Mouse (Mus musculus) heart, adult 8-10 months (tissue): Measurements from ENCODE around the gene Krt80. TPM values are rescaled to one million over a fixed set of nuclear protein-coding genes. Genes with fewer than 3 reads are reported as not detected.
"Not testable (repeated sequence)": the region's sequence is repeated elsewhere in the genome, so short reads cannot be mapped to it uniquely, and the experiment has no call there.

Source experiments
- DNase-seq: peaks from one replicate; pipeline ENCODE4 v3.0.0; 2022; ENCODE audit warnings: low spot score
- total RNA-seq, 4 experiments: library from RNA; stranded (reverse); gene quantifications; 2 replicates each; pipeline ENCODE4 v1.2.4; 2022

Krt80 gene
- total RNA-seq, 4 experiments from 2014 or later: 1.5 to 4.7 (median 2.4) TPM

DNA sequence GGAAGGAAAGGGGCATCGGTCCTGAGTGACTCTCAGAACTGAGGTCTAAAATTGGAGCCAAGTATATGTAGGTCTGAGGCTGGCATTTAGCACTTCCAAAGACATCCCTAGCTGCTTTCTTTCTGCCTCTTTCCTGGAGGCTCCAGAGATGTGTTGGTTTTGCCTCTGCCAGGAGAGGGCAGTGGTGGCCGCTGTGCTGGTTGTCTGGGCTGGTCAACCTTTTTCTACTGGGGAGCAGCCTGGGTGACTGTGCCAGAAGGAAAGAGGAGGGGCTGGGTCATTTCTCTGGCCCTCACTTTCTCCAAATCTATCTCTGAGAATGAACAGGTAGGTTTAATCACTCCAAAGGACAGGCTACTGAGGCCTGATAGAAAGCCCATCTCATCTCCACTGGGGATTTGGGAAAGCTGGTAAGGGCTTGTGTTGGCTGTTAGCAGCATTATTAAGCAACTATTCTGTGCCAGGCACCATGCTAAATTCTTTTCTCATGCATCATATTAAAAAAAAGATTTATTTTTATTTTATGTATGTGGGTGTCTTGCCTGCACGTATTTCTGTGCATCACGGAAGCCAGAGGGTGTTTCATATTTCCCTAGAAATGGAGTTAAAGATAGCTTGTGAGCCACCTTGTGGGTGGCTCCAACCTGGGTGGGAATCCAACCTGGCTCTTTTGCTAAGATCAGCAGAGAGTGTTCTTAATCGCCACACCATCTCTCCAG, 28.0 kb downstream of the Krt80 start:
- peak; percentile 37 for DNase-seq

DNA sequence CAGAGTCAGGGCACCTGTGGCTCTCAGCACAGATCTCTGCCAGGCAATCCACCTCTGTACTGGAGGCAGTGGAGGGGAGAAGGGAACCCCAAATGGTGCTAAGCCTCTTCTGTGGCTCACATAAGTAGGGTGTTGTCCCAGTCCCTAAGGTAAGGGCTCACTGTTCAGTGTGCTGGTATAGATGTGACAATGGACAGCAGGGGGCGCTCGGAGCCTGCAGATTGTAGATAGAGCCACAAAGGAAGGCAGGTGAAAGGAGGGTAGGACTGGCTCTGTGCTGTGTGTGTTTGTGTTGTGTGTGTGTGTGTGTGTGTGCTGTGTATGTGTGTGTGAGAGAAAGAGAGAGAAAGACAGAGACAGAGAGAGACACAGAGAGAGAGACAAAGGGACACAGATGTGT, 30.4 kb downstream of the Krt80 start:
- DNase-seq: peak; percentile 85

DNA sequence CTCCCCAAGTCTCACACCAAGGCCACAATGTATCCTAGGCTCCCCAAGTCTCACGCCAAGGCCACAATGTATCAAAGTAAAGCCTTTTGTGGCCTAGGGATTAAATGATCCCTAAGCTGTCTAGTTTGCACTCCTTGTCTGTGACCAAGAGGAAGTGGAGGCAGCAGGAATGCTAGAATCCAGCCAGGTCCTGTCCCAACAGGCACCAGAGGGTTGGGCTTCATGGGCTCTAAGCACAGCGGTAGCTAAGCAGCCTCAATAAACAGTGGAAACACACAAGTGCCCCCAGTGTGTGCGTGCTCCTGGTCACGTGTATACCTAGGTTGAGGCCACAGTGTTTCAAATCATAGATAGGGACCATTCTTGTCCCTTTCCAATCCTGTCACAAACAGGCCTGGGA, 31.6 kb downstream of the Krt80 start:
- DNase-seq: no peak

DNA sequence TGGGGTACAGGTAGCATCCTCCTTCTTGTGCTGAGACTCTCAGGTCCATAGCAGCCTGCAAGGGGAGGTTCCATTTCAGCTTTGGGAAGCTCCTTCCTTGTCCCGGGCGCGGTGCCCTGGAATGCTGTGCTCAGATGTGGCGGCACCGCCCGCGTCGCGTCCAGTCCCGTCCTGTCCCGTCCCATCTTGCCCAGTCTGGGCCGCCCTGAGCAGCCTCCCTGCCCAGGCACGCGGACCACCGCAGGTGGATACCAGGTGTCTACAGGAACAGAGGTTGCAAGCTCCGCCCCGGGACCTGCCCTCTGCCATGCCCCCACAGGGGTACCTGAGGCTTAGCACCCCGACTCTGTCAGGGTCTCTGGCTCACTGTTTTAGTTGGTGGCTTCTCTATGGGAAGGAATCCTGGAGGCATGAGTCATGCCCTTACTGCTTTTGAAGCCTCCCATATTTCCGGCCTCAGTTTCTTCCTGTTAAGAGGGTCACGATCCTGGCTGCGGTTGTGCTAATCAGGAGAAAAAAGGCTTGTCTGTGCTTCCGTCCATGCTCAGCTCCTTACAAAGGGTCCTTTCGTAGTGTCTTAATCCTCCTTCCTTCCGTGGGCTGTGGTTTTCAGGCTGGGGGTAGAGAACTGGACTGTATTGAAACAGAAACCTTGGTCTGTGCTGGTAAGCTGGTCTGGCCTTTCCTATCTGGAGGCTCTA, 33.3 kb downstream of the Krt80 start:
- no peak for DNase-seq

DNA sequence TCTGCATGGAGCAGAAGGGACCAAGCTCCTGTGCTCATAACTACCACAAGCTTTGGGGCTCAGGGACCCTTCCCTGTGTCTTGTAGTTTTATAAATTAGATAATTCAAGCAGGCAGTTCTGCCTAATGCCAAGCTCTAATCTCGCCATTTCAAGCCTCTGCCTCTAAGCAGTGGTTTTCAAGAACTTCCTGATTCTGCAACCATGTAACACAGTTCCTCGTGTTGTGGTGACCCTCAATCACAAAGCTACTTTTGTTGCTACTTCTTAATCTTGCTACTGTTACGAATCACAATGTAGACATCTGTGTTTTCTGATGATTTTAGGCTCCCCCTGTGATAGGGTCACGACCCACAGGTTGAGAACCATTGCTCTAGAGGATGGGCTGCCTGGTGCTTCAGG, 36.3 kb downstream of the Krt80 start:
- DNase-seq: no peak

DNA sequence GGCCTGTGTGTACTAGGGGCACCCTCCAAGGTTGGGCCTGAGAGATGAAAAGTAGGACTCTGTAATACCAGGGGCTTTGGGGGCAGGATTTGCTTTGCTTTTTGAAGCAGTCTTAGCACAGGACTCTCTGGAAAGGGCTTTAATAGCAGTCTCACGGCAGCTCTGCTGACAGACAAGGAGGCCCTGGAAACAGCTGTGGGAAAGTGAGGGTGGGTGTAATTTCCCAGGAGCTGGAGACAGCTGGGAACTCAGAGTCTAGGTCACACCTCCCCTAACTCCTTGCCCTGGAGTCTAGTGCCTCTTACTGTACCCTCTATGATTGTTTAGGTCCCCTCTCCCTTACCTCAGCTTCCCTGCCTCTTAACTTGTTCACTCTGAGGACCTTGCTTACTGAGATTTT, 36.8 kb downstream of the Krt80 start:
- no peak for DNase-seq

DNA sequence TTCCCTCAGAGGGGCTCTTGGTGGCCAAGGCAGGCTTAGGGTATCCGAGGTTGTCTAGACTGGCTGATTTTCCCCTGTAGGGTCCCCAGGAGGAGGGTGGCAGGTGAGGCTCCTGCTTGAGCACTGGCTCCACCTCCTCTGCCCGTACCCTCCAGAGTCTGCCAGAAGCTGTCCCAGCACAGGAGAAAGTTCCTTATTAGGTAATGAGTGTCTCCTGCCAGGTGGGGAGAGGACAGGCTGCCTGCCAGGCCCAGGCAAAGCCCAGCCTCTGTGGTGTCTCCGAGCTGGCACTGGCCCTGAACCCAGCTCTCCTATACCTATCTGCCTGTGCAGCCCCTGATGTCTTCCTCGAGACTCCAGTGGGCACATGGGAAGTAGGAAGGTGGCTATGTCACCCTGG, 37.6 kb downstream of the Krt80 start:
- no peak for DNase-seq

DNA sequence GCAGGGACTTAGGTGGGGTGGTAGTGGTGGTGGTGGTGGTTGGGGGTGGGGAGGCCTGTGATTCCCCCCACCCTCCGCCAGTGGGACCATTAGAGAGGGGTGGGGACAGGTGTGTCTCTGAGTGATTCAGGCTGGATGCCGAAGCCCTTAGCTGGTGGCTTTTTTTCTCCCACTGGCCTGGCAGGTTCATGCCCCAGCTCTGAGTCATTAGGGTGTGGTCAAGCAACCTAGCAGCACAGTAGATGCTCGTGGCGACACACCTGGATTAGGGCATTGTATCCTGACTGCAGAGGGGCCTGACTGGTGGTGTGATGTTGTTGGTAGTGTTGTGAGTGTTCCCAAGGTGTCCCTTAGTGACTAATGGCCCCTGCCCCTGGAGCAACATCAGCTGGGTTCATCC, 38.9 kb downstream of the Krt80 start:
- no peak for DNase-seq

DNA sequence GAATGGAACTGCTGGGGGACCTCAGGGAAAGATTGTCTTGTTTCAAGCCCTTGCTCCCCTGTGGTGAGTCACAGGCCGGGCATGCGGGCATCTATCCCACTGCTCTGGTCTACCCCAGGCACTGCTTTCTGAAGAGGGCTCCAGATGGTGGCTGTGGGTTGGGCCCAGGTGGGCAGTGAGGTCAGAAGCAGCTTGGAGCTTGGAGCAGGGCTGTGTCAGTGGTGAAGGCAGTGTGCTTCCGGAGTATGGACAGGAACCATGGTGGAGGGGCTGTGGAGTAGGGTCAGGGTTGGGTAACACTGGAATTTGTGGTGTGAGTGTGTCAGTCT, 40.4 kb downstream of the Krt80 start:
- DNase-seq: no peak

DNA sequence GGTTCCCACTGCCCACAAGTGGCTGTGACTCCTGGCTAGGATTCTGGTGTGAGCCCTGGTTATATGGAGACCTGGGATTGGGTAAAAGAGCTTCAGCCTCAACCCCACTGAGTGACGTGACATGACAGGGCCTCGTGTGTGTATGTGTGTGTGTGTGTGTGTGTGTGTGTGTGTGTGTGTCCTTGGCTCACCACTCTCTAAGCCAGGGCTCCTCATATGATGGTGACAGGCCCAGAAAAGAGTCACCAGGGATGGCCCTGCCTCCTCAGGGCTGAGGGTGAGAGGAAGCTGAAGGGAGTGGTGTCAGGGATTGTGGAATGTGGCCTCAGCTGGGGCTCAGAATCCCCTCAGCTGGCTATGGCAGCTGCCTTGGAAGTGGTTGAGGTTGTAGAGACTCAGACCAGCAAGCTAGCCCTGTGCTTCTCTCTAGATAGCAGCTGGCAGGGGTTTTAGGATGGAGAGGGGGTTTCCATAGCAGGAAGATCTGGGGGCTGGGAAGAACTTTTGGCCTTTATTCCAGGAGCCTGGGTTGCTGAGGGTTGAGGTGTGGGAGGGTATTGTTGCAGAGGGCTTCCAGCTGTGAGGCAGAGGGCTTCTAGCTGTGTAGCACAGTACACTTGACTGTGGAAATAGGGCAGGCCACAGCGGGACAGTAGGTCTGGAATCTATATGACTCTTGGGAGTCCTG, 40.9 kb downstream of the Krt80 start:
- DNase-seq: no peak

DNA sequence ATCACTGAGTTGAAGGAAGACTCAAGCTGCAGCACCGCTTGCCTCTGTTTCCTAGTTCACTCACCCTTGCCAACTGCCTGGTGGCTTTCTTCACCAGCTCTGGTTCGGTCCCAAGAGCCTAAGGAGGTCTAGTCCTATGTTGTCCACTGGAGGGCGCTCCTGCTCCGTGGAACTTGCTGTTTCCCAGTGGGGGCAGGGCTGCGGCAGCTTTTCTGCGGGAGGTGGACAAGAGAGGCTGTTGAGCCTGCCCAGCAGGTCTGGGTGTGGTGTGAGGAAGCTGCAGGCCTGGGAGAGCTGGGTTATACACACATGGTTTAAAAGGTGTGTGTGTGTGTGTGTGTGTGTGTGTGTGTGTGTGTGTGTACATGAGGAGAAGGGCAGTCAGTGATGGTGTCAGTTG, 42.7 kb downstream of the Krt80 start:
- DNase-seq: peak; percentile 81

DNA sequence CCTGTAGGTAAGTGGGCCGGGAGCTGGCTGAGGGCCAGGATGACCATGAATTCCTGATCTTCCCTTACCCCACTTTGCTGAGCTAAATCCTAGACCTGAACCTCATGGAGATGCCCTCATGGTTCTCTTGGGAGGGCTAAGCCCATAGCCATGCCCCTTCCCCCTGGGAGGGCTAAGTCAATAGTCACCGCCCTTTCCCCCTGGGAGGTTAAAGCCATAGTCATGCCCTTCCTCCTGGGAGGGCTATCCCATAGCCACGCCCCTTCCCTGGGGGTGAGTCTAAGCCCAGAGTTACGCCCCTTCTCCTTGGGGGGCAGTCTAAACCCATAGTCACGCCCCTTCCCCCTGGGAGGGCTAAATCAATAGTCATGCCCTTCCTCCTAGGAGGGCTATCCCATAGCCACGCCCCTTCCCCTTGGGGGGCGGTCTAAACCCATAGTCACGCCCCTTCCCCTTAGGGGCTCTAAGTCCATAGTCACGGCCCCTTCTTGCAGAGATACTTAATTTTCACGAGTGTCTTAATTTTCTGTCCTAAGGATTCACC, 43.9 kb downstream of the Krt80 start:
- DNase-seq: no peak

DNA sequence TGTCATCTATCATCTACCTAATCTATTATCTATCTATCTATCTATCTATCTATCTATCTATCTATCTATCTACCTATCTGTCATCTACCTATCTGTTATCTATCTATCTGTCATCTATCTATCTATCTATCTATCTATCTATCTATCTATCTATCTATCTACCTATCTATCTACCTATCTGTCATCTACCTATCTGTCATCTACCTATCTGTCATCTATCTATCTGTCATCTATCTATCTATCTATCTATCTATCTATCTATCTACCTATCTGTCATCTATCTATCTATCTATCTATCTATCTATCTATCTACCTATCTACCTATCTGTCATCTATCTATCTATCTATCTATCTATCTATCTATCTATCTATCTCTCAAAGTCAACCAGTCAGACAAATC, 45.6 kb downstream of the Krt80 start:
- DNase-seq: not testable (repeated sequence)

DNA sequence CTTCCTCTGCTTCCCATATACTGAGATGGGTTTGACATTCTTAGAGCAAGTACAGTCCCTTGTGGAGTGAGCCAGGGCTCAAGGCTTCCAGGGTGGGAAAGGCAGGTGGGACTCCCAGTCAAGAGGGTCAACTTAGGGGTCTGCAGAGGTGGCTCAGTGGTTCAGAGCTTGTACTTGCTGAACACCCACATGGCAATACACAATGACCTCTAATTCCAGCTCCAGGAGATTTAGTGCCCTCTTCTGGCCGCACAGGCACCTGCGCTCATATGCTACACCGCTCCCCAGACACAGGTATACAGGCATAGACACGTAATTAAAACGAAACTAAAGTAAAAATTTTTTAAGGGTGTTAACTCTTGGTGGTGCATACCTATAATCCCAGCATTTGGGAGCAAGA, 46.5 kb downstream of the Krt80 start:
- no peak for DNase-seq

DNA sequence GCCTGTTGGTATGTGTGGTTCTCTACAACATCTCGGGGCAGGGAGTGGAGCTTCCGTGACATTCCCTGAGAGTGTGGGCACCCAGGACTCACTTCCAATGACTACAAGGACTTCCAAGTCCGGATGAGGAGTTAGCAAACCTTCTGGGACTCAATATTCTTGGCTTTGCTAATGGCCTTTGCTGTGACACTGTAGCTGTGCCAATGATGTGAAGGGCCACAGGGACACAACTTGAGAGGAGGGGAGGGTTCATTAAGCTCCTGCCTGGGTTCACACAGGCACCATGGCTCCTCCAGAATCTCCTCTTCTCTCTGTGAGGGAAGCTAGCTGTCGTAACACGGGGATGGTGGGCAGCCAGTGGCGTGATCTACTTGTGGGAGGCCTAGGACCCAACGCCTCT, 47.3 kb downstream of the Krt80 start:
- no peak for DNase-seq

DNA sequence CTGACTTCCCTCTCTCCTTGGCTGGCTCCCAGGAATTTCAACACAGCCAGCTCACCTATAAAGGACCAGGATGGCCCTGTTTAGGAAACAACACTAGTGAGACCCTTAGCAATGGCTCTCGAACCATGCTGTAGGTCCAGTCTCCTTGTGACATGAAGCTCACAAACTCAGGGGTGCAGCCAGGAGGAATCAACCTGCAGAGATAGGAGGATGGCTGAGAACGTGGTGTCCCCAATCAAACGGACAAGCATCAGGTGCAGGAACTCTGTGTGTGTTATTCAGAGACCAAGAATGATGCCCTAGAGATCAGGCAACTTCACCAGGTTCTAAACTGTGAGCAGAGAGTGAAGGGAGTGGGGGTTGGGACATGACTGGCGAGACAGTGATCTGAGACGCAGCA, 47.9 kb downstream of the Krt80 start:
- DNase-seq: no peak

DNA sequence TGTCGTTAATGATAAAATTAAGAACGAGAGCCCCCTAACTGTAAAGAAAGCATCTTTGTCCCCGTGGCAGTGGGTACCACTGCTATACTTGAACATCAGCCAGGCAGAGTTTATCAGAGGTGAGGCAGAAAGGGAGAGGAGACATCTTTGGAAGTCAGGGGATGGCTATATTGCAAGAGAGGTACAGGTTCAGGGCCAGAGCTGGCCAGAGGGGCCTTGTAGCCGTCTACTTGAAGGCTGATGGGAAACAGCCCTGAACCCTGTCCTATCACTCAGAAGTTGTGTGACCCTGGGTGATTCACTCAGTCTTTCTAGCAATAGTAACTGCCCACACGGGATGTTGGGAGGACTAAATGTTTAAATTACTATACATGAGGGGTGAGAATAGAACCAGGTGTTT, 48.8 kb downstream of the Krt80 start:
- DNase-seq: no peak

DNA sequence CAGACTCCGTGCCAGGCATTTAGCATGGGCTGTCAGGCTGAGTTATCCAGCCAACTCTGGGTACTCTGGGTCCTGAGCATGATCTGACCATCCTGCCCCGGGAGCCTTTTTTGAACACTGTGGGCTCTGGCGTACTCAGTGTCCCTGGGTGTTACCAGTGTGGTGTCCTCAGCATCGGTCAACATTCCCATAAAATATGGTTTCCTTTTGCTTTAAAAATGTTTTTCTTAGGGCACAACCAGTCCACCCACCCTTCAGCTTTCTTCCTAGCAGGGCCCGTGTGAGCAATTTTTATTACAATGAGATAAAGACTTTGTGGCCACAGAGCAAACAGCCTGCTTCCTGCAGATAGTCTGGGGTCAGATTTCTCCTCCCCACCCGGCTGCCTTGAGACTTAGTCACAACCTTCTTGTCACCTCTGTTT, 49.3 kb downstream of the Krt80 start:
- no peak for DNase-seq

DNA sequence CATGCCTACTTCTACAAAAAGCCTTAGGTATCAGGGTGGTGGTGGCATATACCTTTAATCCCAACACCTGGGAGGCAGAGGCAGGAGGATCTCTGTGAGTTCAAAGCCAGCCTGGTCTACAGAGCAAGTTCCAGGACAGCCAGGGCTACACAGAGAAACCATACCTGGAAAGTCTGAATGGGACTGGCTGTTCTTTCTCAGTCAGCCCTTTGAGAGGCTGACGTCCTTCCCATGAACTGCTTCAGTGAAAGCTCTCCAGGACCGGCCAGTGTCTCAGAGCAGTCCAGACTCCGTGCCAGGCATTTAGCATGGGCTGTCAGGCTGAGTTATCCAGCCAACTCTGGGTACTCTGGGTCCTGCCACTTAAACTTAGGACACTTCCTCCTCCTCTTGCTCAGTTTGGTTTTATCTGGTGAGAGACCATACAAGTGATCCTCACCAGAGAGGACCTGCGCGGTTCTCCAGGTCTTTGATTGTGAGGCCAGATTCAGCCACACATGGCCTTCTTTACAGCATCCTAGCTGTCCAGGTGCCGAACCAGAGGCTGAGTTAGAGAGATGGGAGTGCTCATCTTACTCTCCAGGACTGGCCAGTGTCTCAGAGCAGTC, 49.8 kb downstream of the Krt80 start:
- no peak for DNase-seq

DNA sequence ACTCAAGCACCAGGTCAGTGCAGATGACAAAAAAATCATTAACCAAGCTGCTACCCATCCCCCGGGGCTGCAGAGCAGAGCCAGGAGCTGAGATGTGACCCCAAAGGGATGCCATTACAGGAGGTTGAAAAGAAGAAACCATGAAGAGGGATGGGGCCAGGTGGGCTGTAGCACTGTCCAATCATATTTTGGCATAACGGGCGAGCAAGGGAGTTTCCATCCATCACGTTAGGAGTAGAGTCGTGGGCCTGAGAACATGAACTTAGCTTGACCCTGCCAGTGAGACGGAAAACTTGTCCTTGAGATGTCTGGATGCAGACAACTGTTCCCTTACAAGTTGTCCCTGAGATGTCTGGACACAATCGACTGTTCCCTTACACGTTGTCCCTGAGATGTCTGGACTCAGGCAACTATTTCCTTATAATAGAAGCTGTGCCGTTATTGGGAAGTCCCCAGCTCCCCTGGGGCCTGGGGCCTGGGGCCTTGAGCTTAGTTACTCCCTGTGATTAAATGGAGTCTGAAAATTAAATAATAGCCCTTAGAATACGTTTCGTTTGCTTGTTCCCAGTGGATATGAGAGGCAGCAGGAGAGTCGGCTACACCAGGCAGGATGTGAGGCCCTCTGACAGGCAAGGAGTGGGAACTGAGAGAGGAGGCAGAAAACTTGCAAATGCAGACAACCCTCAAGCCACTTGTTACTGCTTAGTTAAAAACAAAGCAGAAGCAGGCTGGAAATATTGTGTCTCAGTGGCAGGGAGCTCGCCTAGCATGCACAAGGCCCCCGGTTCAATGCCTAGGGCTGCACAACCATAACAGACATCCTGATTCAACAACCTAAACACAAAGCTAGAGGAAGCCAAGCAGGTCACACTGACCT, 50.8 kb downstream of the Krt80 start:
- no peak for DNase-seq

DNA sequence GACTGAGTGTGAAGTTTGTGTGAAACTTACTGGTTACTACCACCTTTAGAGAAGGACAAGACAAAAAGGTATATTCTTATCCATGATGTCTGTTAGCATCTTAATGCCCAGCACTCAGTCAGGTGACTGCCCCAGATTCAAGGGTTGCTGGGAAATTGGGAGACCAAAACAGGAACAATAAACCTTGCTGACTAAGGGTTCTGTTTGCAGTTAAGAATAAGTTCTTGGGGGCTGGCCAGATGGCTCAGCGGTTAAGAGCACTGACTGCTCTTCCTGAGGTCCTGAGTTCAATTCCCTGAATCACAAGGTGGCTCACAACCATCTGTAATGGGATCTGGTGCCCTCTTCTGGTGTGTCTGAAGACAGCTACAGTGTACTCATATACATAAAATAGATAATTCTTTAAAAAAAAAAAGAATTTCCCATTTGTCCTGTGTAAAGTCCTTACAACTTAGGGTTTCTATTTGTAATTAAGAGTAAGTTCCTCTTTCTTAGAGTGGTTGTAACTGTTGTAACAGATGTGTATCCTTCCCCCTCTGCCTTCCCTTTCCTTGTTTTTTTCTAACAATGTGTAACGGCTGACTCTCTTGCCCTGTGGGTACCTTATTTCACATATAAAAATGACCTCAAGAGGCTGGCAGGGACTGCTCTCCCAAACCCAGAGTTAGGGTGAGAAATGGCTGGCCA, 52.0 kb downstream of the Krt80 start:
- no peak for DNase-seq
